Mouse (Mus musculus): ENCODE data around the gene Tmem190. TPM values are rescaled to one million over a fixed set of nuclear protein-coding genes. Genes with fewer than 3 reads are reported as not detected.

Tmem190 gene
- total and polyA plus RNA-seq, 3 experiments: not detected

DNA sequence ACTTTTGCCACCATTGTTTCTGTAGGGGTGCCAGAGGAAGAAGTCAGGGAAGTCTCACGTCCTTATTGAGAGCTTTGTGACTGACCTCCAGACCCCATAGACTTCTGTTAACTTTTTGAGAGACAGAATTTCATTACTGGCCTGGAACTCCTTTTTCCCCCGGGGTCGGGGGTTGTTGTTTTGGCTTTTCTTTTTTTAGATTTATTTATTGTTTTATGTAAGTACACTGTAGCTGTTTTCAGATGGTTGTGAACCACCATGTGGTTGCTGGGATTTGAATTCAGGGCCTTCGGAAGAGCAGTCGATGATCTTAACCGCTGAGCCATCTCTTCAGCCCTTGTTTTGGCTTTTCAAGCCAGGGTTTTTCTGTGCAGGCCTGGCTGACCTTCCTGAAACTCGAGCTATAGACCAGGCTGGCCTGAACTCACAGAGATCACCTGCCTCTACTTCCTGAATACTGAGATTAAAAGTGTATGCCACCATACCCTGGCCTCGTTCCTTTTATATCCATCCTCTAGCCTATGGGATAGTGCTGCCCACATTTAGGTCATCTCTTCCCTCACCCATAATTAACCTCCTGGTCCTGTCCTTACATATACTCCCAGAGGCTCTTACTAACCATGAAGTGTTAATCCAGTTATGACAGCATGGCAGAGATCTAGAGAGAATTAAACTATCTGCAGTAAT is 30.5 kb downstream of the Tmem190 start:
- peak overlapping the region; percentile 96 for H3K9ac ChIP-seq (ENCODE audit: insufficient read depth, low read depth)
- in situ Hi-C loops (cut with MboI; ENCODE audit: low pct_ligation_motif_present, low pct_unique_long_range_greater_than_20kb, low sequenced_read_pairs) (no loop called here), dilution Hi-C loops (cut with MboI; ENCODE audit: extremely low pct_ligation_motif_present, extremely low pct_unique_long_range_greater_than_20kb, low sequenced_read_pairs) (no loop called here)
- no peaks in the 10 kb centered on the region for H3K27me3 ChIP-seq (replicated peaks)
- H3K4me1 ChIP-seq (ENCODE audit: control insufficient read depth in 1 of 2, insufficient read depth in 2 of 2): peaks cover 7 to 27% of the 10 kb centered on the region in 2 experiments; a peak in 3 of 4 replicates
- peak; percentile 76 for TF ChIP-seq ZMIZ1 (IDR thresholded peaks at IDR 0.05; ENCODE audit: low read depth, low read length)
- TF ChIP-seq MYC (IDR thresholded peaks at IDR 0.05; ENCODE audit: low read depth, low read length): peak; percentile 56; the same call in 1 of the 2 replicates
- TF ChIP-seq NELFE (IDR thresholded peaks at IDR 0.05; ENCODE audit: low read depth, low read length): peak; percentile 9; the same call in 1 of the 2 replicates
- TF ChIP-seq CHD2 (IDR thresholded peaks at IDR 0.05; ENCODE audit: low read length): no peak; the same call in 1 of the 2 replicates
- TF ChIP-seq CTCF (conservative IDR thresholded peaks at IDR 0.05 in 1 of 2, IDR thresholded peaks at IDR 0.05 in 1 of 2; ENCODE audit: low read depth in 2 of 2, low read length in 2 of 2): no peak
- TF ChIP-seq IRF4 (IDR thresholded peaks at IDR 0.05; ENCODE audit: low read depth, low read length): no peak
- no peak for TF ChIP-seq POLR2A (IDR thresholded peaks at IDR 0.05; ENCODE audit: low read depth, low read length)
- 0 out of 2 replicates have a peak, but pooled peaks have one; percentile 37 for TF ChIP-seq TBP (conservative IDR thresholded peaks at IDR 0.05; ENCODE audit: low read depth, low read length)
- no peak for TF ChIP-seq RAD21 (IDR thresholded peaks at IDR 0.05; ENCODE audit: low read depth, low read length)
- TF ChIP-seq CHD1 (IDR thresholded peaks at IDR 0.05; ENCODE audit: low read depth, low read length): peak; percentile 95
- TF ChIP-seq GABPA (IDR thresholded peaks at IDR 0.05; ENCODE audit: insufficient replicate concordance, low read depth, low read length): no peak
- TF ChIP-seq EP300 (IDR thresholded peaks at IDR 0.05; ENCODE audit: low read length): no peak
- TF ChIP-seq PAX5 (IDR thresholded peaks at IDR 0.05; ENCODE audit: low read length): no peak
- TF ChIP-seq BHLHE40 (IDR thresholded peaks at IDR 0.05; ENCODE audit: low read depth, low read length): 0 out of 2 replicates have a peak, but pooled peaks have one; percentile 15
- TF ChIP-seq SIN3A (IDR thresholded peaks at IDR 0.05; ENCODE audit: low read length): peak; percentile 68; the same call in 1 of the 2 replicates
- peak; percentile 75 for TF ChIP-seq MXI1 (IDR thresholded peaks at IDR 0.05; ENCODE audit: low read depth, low read length)
- TF ChIP-seq TCF12 (IDR thresholded peaks at IDR 0.05; ENCODE audit: low read depth, low read length): no peak
- no peak for TF ChIP-seq HCFC1 (IDR thresholded peaks at IDR 0.05; ENCODE audit: low read depth, low read length)
- TF ChIP-seq RCOR1 (conservative IDR thresholded peaks at IDR 0.05; ENCODE audit: low read depth, low read length): 0 out of 2 replicates have a peak, but pooled peaks have one; percentile 11
- no peak for TF ChIP-seq KAT2A (IDR thresholded peaks at IDR 0.05; ENCODE audit: insufficient replicate concordance, low read length)
- no peak for TF ChIP-seq JUND (conservative IDR thresholded peaks at IDR 0.05; ENCODE audit: low read depth, low read length)
- no peak for TF ChIP-seq MEF2A (IDR thresholded peaks at IDR 0.05; ENCODE audit: borderline replicate concordance, low read depth, low read length)
- TF ChIP-seq MAX (IDR thresholded peaks at IDR 0.05; ENCODE audit: low read length): peak; percentile 54
- DNase-seq (ENCODE audit: extremely low read depth): no peak
- H3K4me3 ChIP-seq (replicated peaks in 1 of 3; ENCODE audit: low read depth in 2 of 3, low read length in 2 of 3, poor library complexity in 1 of 3): peak overlapping the region; percentile 67 to 99 (median 75)
- H3K36me3 ChIP-seq (replicated peaks in 1 of 2; ENCODE audit: control insufficient read depth in 1 of 2, insufficient read depth in 1 of 2, low read length in 1 of 2): peaks cover 26 to 40% of the 10 kb centered on the region in 2 experiments
- H3K4me2 ChIP-seq (ENCODE audit: insufficient read depth, low read depth, poor library complexity, severe bottlenecking): peak overlapping the region; percentile 98
- no peaks in the 10 kb centered on the region for H3K9me3 ChIP-seq (replicated peaks; ENCODE audit: low read length)
- peaks cover 38% of the 10 kb centered on the region for H3K79me2 ChIP-seq (replicated peaks; ENCODE audit: control insufficient read depth, extremely low read depth, insufficient read depth, poor library complexity, severe bottlenecking)
- H3K27ac ChIP-seq (ENCODE audit: insufficient read depth, low read depth): peak overlapping the region; percentile 2; the same call in 1 of the 2 replicates

Measured in CH12.LX (cell line).